Mouse (Mus musculus) ovary, adult 18-20 months (tissue): ENCODE measurements around the gene Fam234b.

Experiments used
- DNase-seq: peaks from one replicate; pipeline ENCODE4 v3.0.0; 2022; ENCODE audit warnings: low spot score, mixed read lengths

Gene Fam234b

DNA sequence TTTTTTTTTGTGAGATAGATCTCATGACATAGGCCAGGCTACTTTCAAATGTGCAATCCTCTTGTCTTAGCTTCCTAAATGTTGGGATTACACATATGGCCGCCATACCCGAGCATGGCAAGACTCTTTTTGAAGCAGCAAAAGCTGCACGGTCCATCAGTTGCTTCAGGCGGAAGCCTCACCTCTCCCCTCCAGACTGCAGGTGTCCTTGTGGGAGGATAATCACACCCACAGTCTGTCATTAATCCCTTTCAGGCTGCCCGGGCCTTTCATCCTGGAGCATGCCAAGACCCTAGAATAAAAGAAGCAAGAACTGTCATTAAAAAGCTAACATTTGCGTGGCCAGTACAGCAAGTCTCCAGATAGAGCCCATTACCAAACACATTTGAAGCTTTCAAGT, 71.8 kb downstream of the Fam234b start:
- DNase-seq: no peak

GRCm38 (mm10) chr6:135271761-135272160, 74.0 kb downstream of the Fam234b start:
- DNase-seq: no peak

GRCm38 (mm10) chr6:135273066-135273465, 75.3 kb downstream of the Fam234b start:
- DNase-seq: no peak

- DNase-seq: no peak
These were observed 77.5 kb downstream of the Fam234b start for GRCm38 (mm10) chr6:135275231-135275630.

- DNase-seq: no peak
These were observed 78.9 kb downstream of the Fam234b start for GRCm38 (mm10) chr6:135276474-135277295.

- DNase-seq: no peak
These were observed 80.5 kb downstream of the Fam234b start for GRCm38 (mm10) chr6:135278302-135278701.

- no peak for DNase-seq
These were observed 81.5 kb downstream of the Fam234b start for GRCm38 (mm10) chr6:135279286-135279685.

GRCm38 (mm10) chr6:135279856-135280255, 82.1 kb downstream of the Fam234b start:
- DNase-seq: no peak

GRCm38 (mm10) chr6:135292391-135292790, 94.6 kb downstream of the Fam234b start:
- no peak for DNase-seq

GRCm38 (mm10) chr6:135294150-135294549, 96.4 kb downstream of the Fam234b start:
- DNase-seq: no peak
